Mouse (Mus musculus) frontal cortex, postnatal 14 days (tissue): ENCODE data around the gene Scaper.

Source experiments
- DNase-seq, 2 experiments: peaks; one replicate each; pipeline ENCODE4 v3.0.0; 2022; ENCODE audit warnings: low spot score in 2 of 2

Gene Scaper

DNA sequence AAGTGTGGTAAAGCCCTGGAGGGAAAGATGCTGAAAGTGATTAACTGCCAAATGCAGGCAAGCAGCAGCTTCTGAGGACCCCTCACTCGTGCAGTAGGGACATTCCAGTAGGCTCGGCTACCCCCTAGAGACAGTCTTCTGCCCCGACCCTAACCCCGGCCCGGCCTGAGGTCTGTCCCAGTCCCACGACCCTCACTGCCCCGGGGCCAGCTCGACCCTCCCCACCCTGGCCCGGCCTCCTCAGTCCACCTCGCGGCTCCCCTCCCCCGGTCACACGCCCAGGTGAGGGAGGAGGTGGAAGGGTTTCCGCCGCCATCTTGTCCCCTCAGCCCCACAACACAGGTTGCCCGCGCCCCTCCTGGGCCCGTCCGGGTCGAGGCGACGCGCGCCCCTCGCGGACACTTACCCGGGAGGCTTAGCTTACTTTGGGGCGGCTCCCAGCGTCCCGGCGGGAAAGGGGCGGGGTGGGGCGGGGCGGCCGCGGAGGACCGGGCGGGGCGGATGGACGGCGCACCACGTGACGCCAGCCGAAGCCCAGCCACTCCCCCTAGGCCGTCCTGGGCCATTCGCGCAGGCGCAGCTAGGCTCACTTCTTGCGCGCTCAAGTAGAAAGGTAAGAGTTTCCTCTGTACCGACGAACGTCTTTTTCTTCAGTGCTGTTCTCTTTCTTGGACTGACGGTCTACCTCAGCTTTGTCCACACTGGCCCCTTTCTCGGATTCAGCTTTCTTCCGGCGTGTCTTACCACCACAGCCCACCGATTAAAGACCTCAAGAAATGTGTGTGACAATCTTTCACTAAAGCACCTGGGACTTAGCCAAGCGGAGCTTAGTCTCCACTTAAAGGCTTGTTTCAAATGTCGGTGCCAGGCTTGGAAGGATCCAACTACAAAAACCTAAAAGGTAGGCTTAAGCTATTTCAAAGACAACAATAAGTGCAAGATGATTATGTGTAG, at the start of gene Scaper:
TSS of gene Scaper (minus strand) at position 456 of the 954 bp plus-strand sequence.
- DNase-seq: peak; percentile 55 to 77

DNA sequence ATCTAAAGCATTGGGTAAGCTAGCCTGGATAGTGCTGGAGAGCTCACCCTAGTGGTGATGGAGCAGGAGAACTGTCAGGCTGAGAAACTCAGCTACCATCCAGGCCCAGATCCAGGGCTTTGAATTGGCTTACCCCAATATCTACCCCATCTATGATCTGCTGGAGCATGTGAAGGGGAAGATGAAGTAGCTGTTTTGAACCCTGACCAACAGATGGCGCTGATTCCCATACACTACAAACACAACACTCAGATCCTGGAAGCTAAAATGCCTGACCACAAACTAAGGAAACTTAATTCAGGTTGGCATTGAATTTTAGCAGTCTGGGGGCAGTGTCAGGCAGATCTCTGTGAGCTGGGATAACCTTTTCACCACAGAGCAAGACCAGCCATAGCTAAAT, 8.9 kb upstream of the Scaper start:
- no peak for DNase-seq

DNA sequence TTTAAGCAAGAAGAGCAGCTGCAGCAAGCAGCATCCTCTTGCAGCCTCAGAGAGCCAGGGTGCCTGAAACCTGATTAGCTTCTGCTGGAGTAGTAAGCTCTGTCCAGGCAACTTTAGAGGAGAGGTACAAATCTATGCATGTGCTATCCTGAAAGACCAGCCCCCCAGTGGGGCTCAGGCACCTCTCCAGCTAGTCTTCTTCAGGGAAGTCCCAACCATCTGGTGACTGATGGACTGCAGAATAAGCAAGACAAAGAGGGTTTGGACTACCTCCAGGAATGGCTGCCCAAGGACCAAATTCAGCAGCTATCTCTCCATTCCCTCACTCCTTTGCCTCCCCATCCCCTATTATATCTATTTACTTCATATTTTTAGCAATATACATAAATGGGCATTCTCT, 3.4 kb upstream of the Scaper start:
- DNase-seq: no peak

DNA sequence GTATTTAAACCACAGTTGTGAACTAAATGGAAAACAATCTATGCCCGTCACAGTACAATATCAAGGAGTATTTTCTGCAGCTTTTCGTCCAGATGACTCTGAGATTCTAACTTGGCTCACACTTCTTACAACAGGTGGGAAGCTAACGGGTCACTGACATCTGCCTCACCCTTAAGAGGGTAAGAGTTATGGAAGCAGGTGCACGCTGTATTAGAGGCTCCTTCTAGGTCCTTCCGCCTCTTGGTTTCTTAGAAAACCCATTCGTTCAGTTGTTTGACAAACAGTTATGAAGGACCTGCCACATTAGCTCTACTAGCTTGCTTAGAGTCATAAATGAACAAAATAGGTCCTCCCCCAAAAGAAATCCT, 683 bp upstream of the Scaper start:
- no peak for DNase-seq

DNA sequence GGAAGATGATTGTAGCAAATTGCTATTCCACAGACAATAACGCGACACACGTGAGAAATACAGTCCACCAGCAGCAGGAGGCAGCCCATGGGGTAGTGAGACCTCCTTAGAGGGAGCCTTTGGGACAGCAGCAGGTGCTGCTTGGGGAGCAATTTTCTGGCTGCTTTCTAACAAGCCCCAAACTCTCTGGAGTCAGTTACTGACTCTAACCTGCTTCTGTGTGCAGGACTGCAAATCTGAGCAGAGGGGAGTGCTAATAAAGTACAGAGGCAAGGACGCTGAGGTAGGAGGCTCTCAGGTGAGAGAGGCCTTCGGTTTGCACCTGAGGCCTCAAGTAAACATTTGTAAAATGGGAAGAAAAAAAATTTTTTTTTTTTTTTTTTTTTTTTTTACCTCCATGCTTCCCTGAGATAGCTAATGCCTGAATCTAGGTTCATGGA, 675 bp downstream of the Scaper start:
- no peak for DNase-seq

DNA sequence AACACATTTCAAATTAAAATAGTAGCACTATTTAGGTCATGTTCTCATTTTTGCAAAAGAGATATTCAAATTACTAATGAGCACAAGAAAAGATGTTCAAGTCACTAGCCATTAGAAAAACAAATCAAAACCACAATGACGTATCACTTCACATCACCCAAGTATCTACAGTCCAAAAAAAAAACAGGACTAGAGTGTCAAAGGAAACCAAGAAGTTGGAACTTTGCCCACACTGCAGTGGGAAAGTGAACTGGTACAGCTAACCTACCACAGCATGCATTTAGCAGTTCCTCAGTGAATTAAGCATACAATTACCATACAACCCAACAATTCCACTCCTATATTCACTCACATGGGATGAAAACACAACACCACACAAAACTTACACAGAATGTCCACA, 5.4 kb downstream of the Scaper start:
- no peak for DNase-seq

DNA sequence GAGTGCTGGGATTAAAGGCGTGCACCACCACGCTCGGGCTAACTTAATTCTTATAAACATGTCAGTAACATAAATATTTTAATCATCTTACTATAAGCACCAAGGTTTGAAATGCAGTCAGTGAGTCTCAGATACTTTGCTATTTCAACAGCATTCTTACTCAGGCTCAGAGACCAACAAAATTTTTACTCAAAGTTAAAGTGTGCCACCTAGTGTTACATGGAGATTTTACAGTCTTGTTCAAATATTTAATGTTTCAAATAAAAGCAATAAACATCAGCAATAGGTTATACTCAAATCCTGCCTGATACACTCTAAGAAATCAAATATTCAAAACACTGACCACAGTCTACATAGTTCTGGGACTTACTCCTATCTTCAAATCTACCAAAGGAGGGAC, 19.3 kb downstream of the Scaper start:
- no peak for DNase-seq

DNA sequence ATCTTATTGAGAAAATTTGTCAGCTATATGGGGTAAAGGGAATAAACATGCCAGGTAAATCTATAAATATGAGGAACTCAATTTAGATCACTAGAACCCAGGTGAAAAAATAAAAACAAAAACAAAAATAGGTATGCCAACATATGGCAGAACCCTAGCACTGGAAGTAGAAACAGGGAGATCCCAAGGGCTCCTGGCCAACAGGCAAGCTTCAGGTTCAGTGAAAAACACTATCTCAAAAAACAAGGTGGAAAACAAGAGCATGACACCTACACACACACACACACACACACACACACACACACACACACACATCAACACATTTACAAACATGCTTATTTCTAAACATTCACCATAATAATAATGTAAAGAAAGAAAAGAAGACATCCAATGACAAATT, 21.2 kb downstream of the Scaper start:
- DNase-seq: no peak

DNA sequence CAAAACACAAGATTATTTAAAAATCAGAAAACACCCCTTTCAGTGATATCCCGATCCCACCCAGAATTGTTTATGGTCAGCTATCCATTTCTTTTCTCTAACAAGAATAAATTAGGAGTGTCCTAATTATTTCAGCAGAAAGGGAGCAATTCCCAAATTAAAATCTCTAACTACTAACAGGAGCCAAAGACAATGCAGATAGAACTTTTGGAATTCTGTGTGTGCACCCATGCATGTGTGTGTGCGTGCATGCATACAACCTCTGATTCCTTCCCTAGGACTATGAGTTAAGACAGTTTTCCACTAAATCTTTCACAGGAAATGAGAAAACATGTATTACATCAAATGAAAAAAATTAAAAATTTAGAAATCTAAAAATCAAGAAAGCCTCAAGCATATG, 26.4 kb downstream of the Scaper start:
- no peak for DNase-seq

DNA sequence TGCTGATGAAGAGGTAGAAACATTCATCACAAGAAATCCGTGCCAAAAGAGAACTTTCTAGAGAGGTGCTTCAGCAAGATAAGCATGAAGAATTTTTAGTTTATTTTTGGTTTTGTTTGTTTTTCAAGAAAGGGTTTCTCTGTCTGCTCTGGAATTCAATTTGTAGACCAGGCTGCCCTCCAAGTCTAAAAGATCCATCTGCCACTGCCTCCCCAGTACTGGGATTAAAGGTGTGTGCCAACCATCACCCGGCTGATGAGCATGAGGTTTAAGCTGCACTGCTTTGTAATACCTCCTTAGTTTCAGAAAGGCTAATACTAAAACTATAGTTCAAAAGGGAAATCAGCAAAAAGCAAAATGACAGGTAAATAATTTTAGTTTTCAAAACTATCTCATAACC, 35.0 kb downstream of the Scaper start:
- no peak for DNase-seq

DNA sequence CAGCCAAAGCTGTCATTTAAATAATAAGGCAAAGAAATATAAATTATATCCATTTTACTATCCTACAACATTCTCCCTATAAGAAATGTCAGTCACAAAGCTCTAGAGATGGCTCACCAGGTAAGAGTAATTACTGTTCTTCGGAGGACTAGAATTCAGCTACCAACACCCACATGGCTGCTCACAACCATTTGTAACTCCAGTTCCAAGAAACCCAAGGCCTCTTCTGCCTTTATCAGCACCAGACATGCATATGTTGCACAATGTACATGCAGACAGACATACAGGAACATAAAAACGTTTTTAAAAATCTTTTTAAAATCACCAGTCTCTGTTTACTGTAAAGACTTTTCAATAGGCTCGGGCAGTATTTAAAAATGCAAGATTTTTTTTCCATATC, 36.3 kb downstream of the Scaper start:
- DNase-seq: no peak

DNA sequence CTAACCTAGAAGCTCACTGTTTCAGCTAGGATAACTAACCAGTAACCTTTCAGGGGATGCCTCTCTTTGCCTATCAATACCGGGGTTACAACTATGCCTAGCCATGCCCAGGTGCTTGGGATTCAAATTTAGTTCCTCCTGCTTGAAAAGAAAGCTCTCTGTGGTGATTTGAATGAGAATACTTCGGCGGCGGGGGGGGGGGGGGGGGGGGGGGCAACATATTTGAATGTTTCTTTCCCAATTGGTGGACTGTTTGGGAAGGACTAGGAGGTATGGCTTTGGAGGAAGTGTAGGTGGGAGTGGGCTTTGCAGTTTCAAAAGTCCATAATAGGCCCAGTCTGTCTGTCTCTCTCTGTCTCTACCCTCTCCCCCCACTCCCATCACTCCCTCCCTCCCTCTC, 37.4 kb downstream of the Scaper start:
- no peak for DNase-seq

DNA sequence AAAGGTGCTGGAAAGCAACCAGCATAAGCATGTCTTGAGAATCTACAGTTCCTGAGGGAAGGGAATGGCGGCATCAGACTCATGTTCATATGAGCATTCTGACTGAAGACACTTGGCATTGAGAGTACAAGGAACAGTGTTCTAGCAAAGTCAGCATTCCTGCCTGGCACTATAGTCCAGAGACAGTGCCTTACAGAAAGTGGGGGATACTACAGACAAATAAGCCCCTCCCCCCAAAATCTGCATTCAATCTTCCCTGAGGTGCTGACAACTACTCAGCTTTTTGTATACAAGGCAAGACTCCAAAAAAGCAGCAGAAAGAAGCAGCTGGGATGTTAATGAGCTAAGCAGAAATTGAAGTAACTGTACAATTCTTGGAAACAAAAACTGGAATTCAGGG, 59.9 kb downstream of the Scaper start:
- no peak for DNase-seq

DNA sequence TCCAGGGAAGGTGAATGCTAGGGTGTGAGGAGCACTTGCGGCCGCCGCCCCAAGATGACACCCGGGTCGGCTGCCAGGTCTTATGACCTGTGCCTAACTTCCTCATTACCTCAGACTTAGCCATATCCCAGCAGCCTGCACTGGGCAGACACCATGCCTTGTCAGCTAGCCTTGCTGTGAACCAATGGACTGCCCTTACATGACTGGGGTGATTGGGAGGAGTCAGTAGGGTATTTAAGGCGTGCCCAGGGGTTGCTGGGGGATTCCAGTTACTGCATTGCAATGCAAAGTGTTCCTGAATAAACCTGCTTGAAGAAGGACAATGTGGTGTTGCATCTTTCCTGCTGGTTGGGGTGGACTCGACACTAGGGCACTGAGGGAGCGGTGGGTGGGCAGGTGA, 148.5 kb downstream of the Scaper start:
- no peak for DNase-seq

DNA sequence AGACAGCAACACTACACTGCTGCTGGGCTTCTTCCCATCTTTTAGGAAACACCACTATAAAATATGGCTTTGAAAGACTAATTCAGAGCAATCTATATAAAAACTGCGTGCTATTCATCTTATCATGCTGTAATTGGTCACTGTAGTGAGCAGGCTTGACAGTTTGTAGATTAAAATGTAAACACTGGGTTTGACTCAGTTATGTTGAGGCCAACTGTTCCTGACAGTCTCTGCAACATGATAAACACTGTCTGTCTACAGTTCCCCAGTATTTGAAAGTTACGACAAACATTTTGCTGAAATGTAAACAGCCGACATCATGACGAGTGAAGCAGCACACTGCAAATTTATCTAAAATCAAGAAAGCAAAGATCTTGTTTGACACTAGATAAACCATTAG, 225.9 kb downstream of the Scaper start:
- no peak for DNase-seq

DNA sequence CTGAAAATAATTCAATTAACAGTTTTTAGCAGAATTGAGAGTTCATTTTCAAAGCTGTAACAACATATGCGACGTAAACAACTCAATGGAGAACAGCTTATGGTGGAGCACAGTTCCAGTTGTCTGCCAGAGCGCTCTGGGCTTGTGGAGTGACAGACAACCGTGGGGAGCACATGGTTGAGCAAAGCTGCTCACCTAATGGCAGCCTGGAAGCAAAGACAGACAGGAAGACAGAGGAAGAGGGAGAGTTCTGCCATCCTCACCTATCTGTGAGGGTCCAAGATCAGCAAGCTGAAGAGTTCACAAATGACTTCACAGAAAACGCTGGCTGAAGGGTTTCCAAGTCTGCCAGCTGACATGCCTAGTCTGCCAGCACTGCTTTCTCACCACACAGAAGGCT, 227.4 kb downstream of the Scaper start:
- DNase-seq: no peak

DNA sequence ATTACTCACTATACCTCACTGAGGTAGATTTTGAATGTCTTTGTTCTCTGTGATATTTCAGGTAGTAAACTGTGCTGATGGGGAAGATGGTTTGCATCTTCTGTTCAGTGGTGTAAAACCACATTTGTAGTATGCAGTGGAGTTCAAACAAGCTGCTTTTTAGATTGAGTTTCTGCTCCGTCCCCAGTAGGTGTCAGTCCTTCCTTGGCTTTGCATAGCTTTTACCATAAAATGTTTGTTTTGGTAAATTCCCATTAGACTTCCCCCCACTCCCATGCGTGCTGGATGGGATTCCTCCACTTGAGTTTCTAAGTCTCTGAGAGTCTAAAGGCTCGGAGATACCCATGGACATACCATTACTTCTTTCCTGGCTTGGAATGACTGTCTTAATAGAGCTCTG, 231.3 kb downstream of the Scaper start:
- DNase-seq: no peak

DNA sequence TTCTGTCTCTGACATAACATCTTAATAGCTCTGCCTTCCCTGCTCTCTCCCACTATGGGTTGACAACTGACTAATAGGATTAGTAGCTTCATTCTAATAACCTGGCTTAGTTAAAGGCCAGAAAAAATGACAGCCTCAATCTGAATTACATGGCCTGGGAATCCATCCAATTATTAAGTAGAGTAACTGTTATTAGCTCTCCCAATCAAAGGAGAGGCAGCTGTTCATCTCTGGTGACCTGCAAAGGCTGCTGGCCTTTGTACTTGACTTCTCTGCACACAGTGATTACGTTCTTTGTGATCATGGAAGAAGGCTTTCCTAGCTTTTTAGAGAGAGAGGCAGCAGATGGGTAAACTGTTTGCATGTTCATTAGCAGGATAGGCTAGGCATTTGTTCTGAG, 242.6 kb downstream of the Scaper start:
- no peak for DNase-seq

DNA sequence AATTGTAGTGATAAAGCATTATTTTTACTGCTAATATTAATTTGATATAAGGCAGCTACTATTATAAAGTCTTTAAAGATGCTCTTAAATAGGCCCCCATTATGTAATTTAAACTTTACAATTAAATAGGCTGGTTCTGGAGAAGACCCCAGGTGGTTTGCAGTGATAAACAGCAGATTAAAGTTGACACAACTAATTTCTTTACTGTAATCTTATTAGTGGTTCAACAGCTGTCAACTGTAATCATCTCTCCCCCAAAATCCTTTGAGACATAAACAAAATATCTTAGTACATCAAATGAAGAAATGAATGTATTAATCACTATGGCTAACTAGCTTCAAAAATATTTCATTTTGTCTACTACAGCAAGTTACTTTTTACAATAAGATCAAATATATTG, 260.8 kb downstream of the Scaper start:
- no peak for DNase-seq

DNA sequence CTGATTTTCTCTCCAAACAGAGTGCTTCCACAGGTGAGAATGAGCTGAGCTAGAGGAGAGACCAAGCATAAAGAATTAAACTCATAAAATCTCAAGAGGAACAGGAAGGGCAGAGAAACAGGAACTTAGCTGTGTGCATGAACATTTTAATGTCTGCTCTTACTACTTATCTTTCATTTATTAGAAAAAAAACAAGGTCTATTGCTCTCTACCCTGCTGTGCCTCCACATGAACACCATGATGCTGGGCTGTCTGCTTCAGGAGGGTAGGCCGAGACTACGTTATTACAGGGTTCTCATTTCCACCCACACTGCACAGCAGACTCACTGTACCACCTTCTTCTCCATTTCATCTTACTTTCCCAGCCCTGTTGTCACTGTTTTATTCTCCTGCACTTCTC, 291.5 kb downstream of the Scaper start:
- no peak for DNase-seq

DNA sequence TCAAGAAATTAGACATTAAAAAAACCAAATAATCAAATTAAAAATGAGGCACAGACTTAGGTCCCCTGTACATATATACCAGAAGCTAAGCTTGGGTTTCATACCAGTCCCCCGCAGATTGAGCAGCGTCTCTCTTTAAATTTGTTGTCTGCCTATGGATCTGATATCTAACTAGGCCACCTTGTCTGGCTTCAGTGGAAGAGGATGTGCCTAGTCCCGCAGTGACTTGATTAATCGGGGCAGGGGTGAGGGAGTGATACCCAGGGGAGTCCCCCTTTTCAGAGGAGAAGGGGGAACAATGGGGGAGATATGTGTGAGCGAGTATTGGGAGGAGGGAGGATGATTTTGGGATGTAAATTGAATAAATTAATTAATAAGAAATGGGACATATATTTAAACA, 310.9 kb downstream of the Scaper start:
- no peak for DNase-seq

DNA sequence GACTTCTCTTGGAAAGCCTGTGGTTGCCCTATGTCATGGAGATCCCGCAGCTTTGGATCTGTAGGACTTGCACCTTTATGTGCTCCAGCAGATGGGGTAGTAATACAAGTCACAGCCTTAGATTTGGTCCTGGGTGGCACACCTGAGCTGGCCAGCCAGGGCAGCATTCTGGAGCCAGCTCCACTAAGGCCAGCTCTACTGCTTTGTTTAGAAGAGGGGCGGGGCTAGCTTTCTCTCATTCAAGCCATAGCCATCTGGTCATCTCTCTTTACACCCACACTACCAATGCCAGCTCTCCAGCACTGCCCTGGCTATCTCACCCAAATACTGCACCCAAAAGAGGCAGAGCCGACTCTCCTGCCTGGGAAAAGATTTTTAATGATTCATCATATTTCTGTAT, 323.2 kb downstream of the Scaper start:
- DNase-seq: no peak

DNA sequence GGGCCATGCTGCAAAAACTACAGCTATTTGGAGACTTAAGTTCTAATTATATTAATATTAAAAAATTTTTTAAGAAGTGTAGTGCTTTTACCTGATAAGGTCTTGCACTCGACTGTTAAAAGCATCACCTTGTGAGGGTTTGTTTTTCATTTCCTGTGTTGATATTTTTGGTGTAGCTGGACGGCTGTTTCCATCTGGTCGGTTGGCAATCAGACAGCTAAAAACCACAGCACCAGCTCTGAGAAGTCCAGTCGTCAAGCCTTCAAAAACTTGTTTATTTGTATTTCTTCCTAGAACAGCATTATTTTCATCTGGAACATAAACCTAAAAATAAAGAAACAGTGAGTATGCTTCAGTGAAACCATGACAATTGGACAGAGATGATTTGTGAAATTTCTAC, 328.2 kb downstream of the Scaper start:
- no peak for DNase-seq
